Mouse (Mus musculus): ENCODE measurements around the gene Eaf2.
A peak's percentile ranks its signal among the peaks of the same experiment; 100 is the strongest.
"Not testable (repeated sequence)": the region's sequence is repeated elsewhere in the genome, so short reads cannot be mapped to it uniquely, and the experiment has no call there.

Eaf2 gene

GRCm38 (mm10) chr16:36874583-36875275 is at the start of gene Eaf2, which contains the start of gene Golgb1:
TSS of gene Eaf2 (minus strand) at chr16:36875003.
TSS of gene Golgb1 (plus strand) at chr16:36875140.
- peak; percentile 95 for DNase-seq

- DNase-seq = no peak
Measured at GRCm38 (mm10) chr16:36924312-36924711, 49.5 kb upstream of the Eaf2 start.

- DNase-seq = no peak
Measured at GRCm38 (mm10) chr16:36921980-36922379, 47.2 kb upstream of the Eaf2 start.

- DNase-seq = no peak
Measured at GRCm38 (mm10) chr16:36921067-36921613, 46.3 kb upstream of the Eaf2 start.

GRCm38 (mm10) chr16:36920410-36920809 is 45.6 kb upstream of the Eaf2 start:
- no peak for DNase-seq

- DNase-seq = no peak
Measured at GRCm38 (mm10) chr16:36918505-36918904, 43.7 kb upstream of the Eaf2 start.

- DNase-seq = no peak
Measured at GRCm38 (mm10) chr16:36914195-36914594, 39.4 kb upstream of the Eaf2 start.

- no peak for DNase-seq
Measured at GRCm38 (mm10) chr16:36912311-36912710, 37.5 kb upstream of the Eaf2 start.

GRCm38 (mm10) chr16:36911909-36912308 is 37.1 kb upstream of the Eaf2 start:
- no peak for DNase-seq

GRCm38 (mm10) chr16:36903156-36903555 is 28.4 kb upstream of the Eaf2 start:
- no peak for DNase-seq

GRCm38 (mm10) chr16:36896712-36897111 is 21.9 kb upstream of the Eaf2 start:
- DNase-seq = no peak

GRCm38 (mm10) chr16:36893317-36893716 is 18.5 kb upstream of the Eaf2 start:
- no peak for DNase-seq

GRCm38 (mm10) chr16:36891415-36891814 is 16.6 kb upstream of the Eaf2 start:
- DNase-seq = no peak

- DNase-seq = no peak
Measured at GRCm38 (mm10) chr16:36890559-36890958, 15.8 kb upstream of the Eaf2 start.

- no peak for DNase-seq
Measured at GRCm38 (mm10) chr16:36887546-36887945, 12.7 kb upstream of the Eaf2 start.

GRCm38 (mm10) chr16:36885912-36886311 is 11.1 kb upstream of the Eaf2 start:
- DNase-seq = no peak

- DNase-seq = no peak
Measured at GRCm38 (mm10) chr16:36884881-36885280, 10.1 kb upstream of the Eaf2 start.

- DNase-seq = no peak
Measured at GRCm38 (mm10) chr16:36882737-36883343, 8.0 kb upstream of the Eaf2 start.

- DNase-seq = no peak
Measured at GRCm38 (mm10) chr16:36877316-36877715, 2.5 kb upstream of the Eaf2 start.

GRCm38 (mm10) chr16:36875276-36875851 is 561 bp upstream of the Eaf2 start:
- DNase-seq = no peak

GRCm38 (mm10) chr16:36869442-36869841 is 5.4 kb downstream of the Eaf2 start:
- no peak for DNase-seq

- DNase-seq = no peak
Measured at GRCm38 (mm10) chr16:36863585-36863984, 11.2 kb downstream of the Eaf2 start.

GRCm38 (mm10) chr16:36851202-36851601 is 23.6 kb downstream of the Eaf2 start:
- no peak for DNase-seq

- not testable (repeated sequence) for DNase-seq
Measured at GRCm38 (mm10) chr16:36846894-36847293, 27.9 kb downstream of the Eaf2 start.

All from right cerebral cortex, postnatal 25 days (tissue).